Mouse (Mus musculus) liver, embryonic 16.5 days (tissue): ENCODE data around the gene Gm28038. TPM values are rescaled to one million over a fixed set of nuclear protein-coding genes. Genes with fewer than 3 reads are reported as not detected.

Experiments used
- ATAC-seq: fragments of 200-750 bp; cut with Nextera tagmentation; 2 replicates; pipeline ENCODE4 v1.8.0; 2017; ENCODE audit warnings: low read depth, mild to moderate bottlenecking, moderate number of reproducible peaks, moderate library complexity
- H3K27ac ChIP-seq: fragments of 300-500 bp; sonication (generic); 2 replicates; pipeline ENCODE4 v1.5.1; 2014; ENCODE audit warnings: mild to moderate bottlenecking, low read length
- H3K27me3 ChIP-seq: fragments of 300-500 bp; sonication (generic); 2 replicates; pipeline ENCODE4 v1.6.1; 2014; ENCODE audit warnings: low read depth, low read length, mixed read lengths; ENCODE audit not compliant: control insufficient read depth, insufficient read depth
- H3K36me3 ChIP-seq: fragments of 300-500 bp; sonication (generic); 2 replicates; pipeline ENCODE4 v1.6.1; 2014; ENCODE audit warnings: mild to moderate bottlenecking; ENCODE audit not compliant: control insufficient read depth, insufficient read depth
- H3K4me1 ChIP-seq: fragments of 300-500 bp; sonication (generic); 2 replicates; pipeline ENCODE4 v1.6.1; 2014; ENCODE audit warnings: low read depth, low read length, mixed read lengths; ENCODE audit not compliant: control insufficient read depth
- H3K4me2 ChIP-seq: fragments of 300-500 bp; sonication (generic); 2 replicates; pipeline ENCODE4 v1.6.1; 2014; ENCODE audit warnings: low read depth, low read length, mixed read lengths
- H3K4me3 ChIP-seq: fragments of 300-500 bp; sonication (generic); 2 replicates; pipeline ENCODE4 v1.5.1; 2014; ENCODE audit warnings: low read depth, mild to moderate bottlenecking, low read length
- H3K9ac ChIP-seq: fragments of 300-500 bp; sonication (generic); 2 replicates; pipeline ENCODE4 v1.6.1; 2014; ENCODE audit warnings: low read depth, low read length
- H3K9me3 ChIP-seq: fragments of 300-500 bp; sonication (generic); replicated peaks from 2 replicates; pipeline ENCODE4 v1.6.1; 2016; ENCODE audit warnings: low read length; ENCODE audit not compliant: control insufficient read depth
- WGBS: fragments of 180-500 bp; shearing (Covaris S2); extraction: QIAGEN DNeasy Blood & Tissue Kit; methylation state at CpG from one replicate; pipeline ENCODE4 v1.1.7; 2014; ENCODE audit not compliant: insufficient replicate concordance; 5-methylcytosine and 5-hydroxymethylcytosine counted together
- polyA plus RNA-seq: library from polyadenylated mRNA; unstranded; fragments of >200 nt; fragmentation: Nextera tagmentation; extraction: Ambion mirVana; gene quantifications from 2 replicates; pipeline ENCODE4 v1.2.1, GENCODE M21; 2015

Gm28038 gene
- polyA plus RNA-seq, 1 experiment from 2014 or later: not detected

GRCm38 (mm10) chr2:30343601-30344137 is 62.8 kb downstream of the Gm28038 start:
- ATAC-seq: no peak
- no peak overlapping the region for H3K4me2 ChIP-seq
- WGBS: 80% methylated on average over 14 of the region's 14 CpGs
- no peaks in the 10 kb centered on the region for H3K4me1 ChIP-seq
- H3K4me3 ChIP-seq: no peak overlapping the region
- no peak overlapping the region for H3K27ac ChIP-seq
- no peaks in the 10 kb centered on the region for H3K27me3 ChIP-seq
- no peaks in the 10 kb centered on the region for H3K9me3 ChIP-seq
- H3K9ac ChIP-seq: no peak overlapping the region
- peaks cover 50% of the 10 kb centered on the region for H3K36me3 ChIP-seq

- Histone ChIP-seq H3K4me2 (no peak overlapping the region), H3K36me3 (peaks cover 31% of the 10 kb centered on the region), H3K4me1 (no peaks in the 10 kb centered on the region), H3K27me3 (no peaks in the 10 kb centered on the region), H3K4me3 (no peak overlapping the region), H3K27ac (no peak overlapping the region), H3K9me3 (no peaks in the 10 kb centered on the region), H3K9ac (no peak overlapping the region)
- ATAC-seq: no peak
- 79% methylated on average over 7 of the region's 7 CpGs for WGBS
Measured at GRCm38 (mm10) chr2:30345971-30346676, 65.3 kb downstream of the Gm28038 start.

DNA sequence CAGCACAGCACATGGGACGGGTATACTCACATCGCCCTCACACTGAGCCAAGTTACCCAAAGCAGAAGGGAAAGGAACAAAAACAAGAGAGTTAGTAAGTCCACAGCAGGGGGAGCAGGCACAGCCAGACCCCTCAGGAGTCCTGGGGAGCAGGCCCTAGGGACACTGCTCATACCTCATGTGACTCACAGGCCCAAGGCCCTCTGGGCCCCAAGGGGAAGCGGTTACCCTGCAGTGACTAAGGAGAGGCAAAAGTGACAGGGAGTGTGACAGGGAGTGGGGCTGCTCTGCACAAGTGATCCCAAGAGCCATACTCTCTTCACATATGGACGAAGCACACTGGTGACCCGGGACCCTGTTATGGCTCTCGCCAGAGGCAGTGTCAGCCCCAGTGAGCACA is 68.4 kb downstream of the Gm28038 start:
- Histone ChIP-seq H3K36me3 (peaks cover 5% of the 10 kb centered on the region; the same call in 1 of the 2 replicates), H3K9me3 (no peaks in the 10 kb centered on the region), H3K4me2 (no peak overlapping the region), H3K9ac (no peak overlapping the region), H3K27ac (no peak overlapping the region), H3K4me3 (no peak overlapping the region), H3K27me3 (no peaks in the 10 kb centered on the region), H3K4me1 (no peaks in the 10 kb centered on the region)
- WGBS: 81% methylated on average over 6 of the region's 6 CpGs
- ATAC-seq: no peak

Other genes with a start within 250 kb of the Gm28038 start
- gene Wdr34, start 232.2 kb upstream of the Gm28038 start, polyA plus RNA-seq: 5.3 and 5.7 TPM in 2 replicates
- 117 and 130 TPM in 2 replicates for gene Set, start 223.7 kb upstream of the Gm28038 start, polyA plus RNA-seq
- gene Pkn3, start 203.4 kb upstream of the Gm28038 start, polyA plus RNA-seq: 2.1 and 2.3 TPM in 2 replicates
- gene Zdhhc12, start 187.4 kb upstream of the Gm28038 start, polyA plus RNA-seq: 17.6 and 18.7 TPM in 2 replicates
- gene Zer1, start 156.5 kb upstream of the Gm28038 start, polyA plus RNA-seq: 2.3 and 2.5 TPM in 2 replicates
- gene Tbc1d13, start 147.3 kb upstream of the Gm28038 start, polyA plus RNA-seq: 1.7 and 2.3 TPM in 2 replicates
- 16.4 and 19.8 TPM in 2 replicates for gene Endog, start 109.5 kb upstream of the Gm28038 start, polyA plus RNA-seq
- gene Spout1, start 102.6 kb upstream of the Gm28038 start, polyA plus RNA-seq: 22.5 and 22.8 TPM in 2 replicates
- 13.1 and 14.2 TPM in 2 replicates for gene Kyat1, start 75.2 kb upstream of the Gm28038 start, polyA plus RNA-seq
- 11.2 and 11.9 TPM in 2 replicates for gene Lrrc8a, start 43.3 kb upstream of the Gm28038 start, polyA plus RNA-seq
- 0.14 and 0.15 TPM in 2 replicates for gene Gm28035, start 40.5 kb upstream of the Gm28038 start, polyA plus RNA-seq
- 14.4 and 16.0 TPM in 2 replicates for gene Phyhd1, start 14.8 kb upstream of the Gm28038 start, polyA plus RNA-seq
- gene Dolk, start 5.3 kb downstream of the Gm28038 start, polyA plus RNA-seq: 11.7 and 12.4 TPM in 2 replicates
- gene Nup188, start 5.4 kb downstream of the Gm28038 start, polyA plus RNA-seq: 11.9 and 16.1 TPM in 2 replicates
- 17.0 and 19.1 TPM in 2 replicates for gene Sh3glb2, start 78.3 kb downstream of the Gm28038 start, polyA plus RNA-seq
- 6.5 and 7.2 TPM in 2 replicates for gene Miga2, start 83.2 kb downstream of the Gm28038 start, polyA plus RNA-seq
- 14.7 and 16.5 TPM in 2 replicates for gene Dolpp1, start 111.2 kb downstream of the Gm28038 start, polyA plus RNA-seq
- gene Crat, start 134.8 kb downstream of the Gm28038 start, polyA plus RNA-seq: 24.2 and 31.3 TPM in 2 replicates
- 121 TPM in 2 replicates for gene Ptpa, start 135.0 kb downstream of the Gm28038 start, polyA plus RNA-seq
- 0.07 TPM in 1 of 2 replicates, not detected in the other for gene Ier5l, start 193.2 kb downstream of the Gm28038 start, polyA plus RNA-seq